Mouse (Mus musculus) heart, postnatal 0 days (tissue): ENCODE measurements around the gene Hmcn1. TPM values are rescaled to one million over a fixed set of nuclear protein-coding genes. Genes with fewer than 3 reads are reported as not detected.

ENCODE experiments used
- ATAC-seq: fragments of 200-750 bp; cut with Nextera tagmentation; 2 replicates; pipeline ENCODE4 v1.8.0; 2017; ENCODE audit warnings: low read depth, moderate number of reproducible peaks, moderate library complexity; ENCODE audit not compliant: insufficient read depth
- DNase-seq: peaks from one replicate; pipeline ENCODE4 v3.0.0-alpha.2; 2016; ENCODE audit warnings: low spot score
- H3K27ac ChIP-seq: fragments of 300-500 bp; sonication (generic); 2 replicates; pipeline ENCODE4 v1.5.1; 2014; ENCODE audit warnings: low read depth, mild to moderate bottlenecking
- H3K27me3 ChIP-seq: fragments of 300-500 bp; sonication (generic); 2 replicates; pipeline ENCODE4 v1.6.1; 2014; ENCODE audit warnings: low read length, mixed read lengths; ENCODE audit not compliant: control insufficient read depth, insufficient read depth
- H3K36me3 ChIP-seq: fragments of 300-500 bp; sonication (generic); replicated peaks from 2 replicates; pipeline ENCODE4 v1.6.1; 2014; ENCODE audit warnings: low read length, mixed read lengths; ENCODE audit not compliant: control insufficient read depth, insufficient read depth
- H3K4me1 ChIP-seq: fragments of 300-500 bp; sonication (generic); 2 replicates; pipeline ENCODE4 v1.6.1; 2014; ENCODE audit warnings: antibody characterized with exemption; ENCODE audit not compliant: control insufficient read depth, insufficient read depth
- H3K4me2 ChIP-seq: fragments of 300-500 bp; sonication (generic); 2 replicates; pipeline ENCODE4 v1.6.1; 2014; ENCODE audit warnings: low read depth, mild to moderate bottlenecking, low read length, moderate library complexity
- H3K4me3 ChIP-seq: fragments of 300-500 bp; sonication (generic); 2 replicates; pipeline ENCODE4 v1.5.1; 2014; ENCODE audit warnings: low read depth, low read length
- H3K9ac ChIP-seq: fragments of 300-500 bp; sonication (generic); replicated peaks from 2 replicates; pipeline ENCODE4 v1.6.1; 2014; ENCODE audit warnings: low read depth, low read length, mixed read lengths
- H3K9me3 ChIP-seq: fragments of 300-500 bp; sonication (generic); replicated peaks from 2 replicates; pipeline ENCODE4 v1.6.1; 2016; ENCODE audit warnings: low read length; ENCODE audit not compliant: control insufficient read depth
- CTCF ChIP-seq: IDR thresholded peaks from 2 replicates; pipeline ENCODE4 v1.5.1; 2016; ENCODE audit warnings: antibody characterized with exemption, control low read depth, low read depth
- EP300 ChIP-seq: IDR thresholded peaks from 2 replicates; pipeline ENCODE4 v1.6.1; 2016; ENCODE audit warnings: antibody characterized with exemption, low read depth
- WGBS: fragments of 180-500 bp; shearing (Covaris S2); extraction: QIAGEN DNeasy Blood & Tissue Kit; methylation state at CpG from one replicate; pipeline ENCODE4 v1.1.7; 2014; 5-methylcytosine and 5-hydroxymethylcytosine counted together
- polyA plus RNA-seq: library from polyadenylated mRNA; unstranded; fragments of >200 nt; fragmentation: Nextera tagmentation; extraction: Ambion mirVana; gene quantifications from 2 replicates; pipeline ENCODE4 v1.2.1, GENCODE M21; 2015
- total RNA-seq: library from RNA; depleted of rRNA; stranded (reverse); fragments of >200 nt; gene quantifications from 2 replicates; pipeline ENCODE4 v1.2.3, GENCODE M21; 2014; ENCODE audit warnings: low replicate concordance

Gene Hmcn1
- total and polyA plus RNA-seq, 2 experiments from 2014 or later: 18.9 to 59.2 TPM

GRCm38 (mm10) chr1:151025049-151025773, 32.0 kb upstream of the Hmcn1 start:
- WGBS: 58% methylated on average over 19 of the region's 19 CpGs
- H3K27ac ChIP-seq: peak overlapping the region; percentile 47

GRCm38 (mm10) chr1:151019273-151019890, 26.1 kb upstream of the Hmcn1 start:
- Histone ChIP-seq H3K36me3 (no peaks in the 10 kb centered on the region), H3K4me1 (no peaks in the 10 kb centered on the region), H3K27ac (no peak overlapping the region), H3K4me3 (no peak overlapping the region), H3K9ac (no peak overlapping the region), H3K4me2 (no peak overlapping the region), H3K27me3 (no peaks in the 10 kb centered on the region), H3K9me3 (no peaks in the 10 kb centered on the region)
- TF ChIP-seq EP300 (no peak), CTCF (no peak)
- ATAC-seq (no peak), DNase-seq (peak; percentile 4)
- WGBS: 64% methylated on average over 2 of the region's 2 CpGs

More at GRCm38 (mm10) chr1:151025049-151025773, 32.0 kb upstream of the Hmcn1 start:
- ATAC-seq (peak; percentile 33; the same call in 1 of the 2 replicates), DNase-seq (peak; percentile 23)
- Histone ChIP-seq H3K4me2 (peak overlapping the region; percentile 18; the same call in 1 of the 2 replicates), H3K9ac (no peak overlapping the region), H3K4me3 (no peak overlapping the region), H3K4me1 (no peaks in the 10 kb centered on the region), H3K27me3 (no peaks in the 10 kb centered on the region), H3K9me3 (no peaks in the 10 kb centered on the region), H3K36me3 (no peaks in the 10 kb centered on the region)
- TF ChIP-seq CTCF (no peak), EP300 (no peak)

GRCm38 (mm10) chr1:151011056-151011455, 17.8 kb upstream of the Hmcn1 start:
- peak; percentile 71 for TF ChIP-seq CTCF
- no peak for TF ChIP-seq EP300
- Histone ChIP-seq H3K27ac (no peak overlapping the region), H3K36me3 (no peaks in the 10 kb centered on the region), H3K4me1 (peaks cover 8% of the 10 kb centered on the region), H3K4me3 (no peak overlapping the region), H3K4me2 (no peak overlapping the region; the same call in 1 of the 2 replicates), H3K27me3 (no peaks in the 10 kb centered on the region), H3K9ac (no peak overlapping the region), H3K9me3 (no peaks in the 10 kb centered on the region)
- WGBS: 28% methylated on average over 7 of the region's 7 CpGs
- peak; percentile 18; the same call in 1 of the 2 replicates for ATAC-seq
- DNase-seq: peak; percentile 77

GRCm38 (mm10) chr1:151009115-151009797, 16.0 kb upstream of the Hmcn1 start:
- Histone ChIP-seq H3K36me3 (no peaks in the 10 kb centered on the region), H3K4me3 (no peak overlapping the region), H3K9me3 (no peaks in the 10 kb centered on the region), H3K27ac (no peak overlapping the region), H3K4me2 (no peak overlapping the region; the same call in 1 of the 2 replicates), H3K9ac (no peak overlapping the region), H3K27me3 (no peaks in the 10 kb centered on the region), H3K4me1 (peaks cover 8% of the 10 kb centered on the region)
- ATAC-seq (0 out of 2 replicates have a peak, but pooled peaks have one; percentile 39), DNase-seq (peak; percentile 78)
- 30% methylated on average over 6 of the region's 6 CpGs for WGBS
- TF ChIP-seq EP300: no peak
- TF ChIP-seq CTCF: peak; percentile 84

GRCm38 (mm10) chr1:151007747-151008146, 14.5 kb upstream of the Hmcn1 start:
- WGBS: 17% methylated on average over 4 of the region's 4 CpGs
- H3K4me2 ChIP-seq: peak overlapping the region; percentile 10; the same call in 1 of the 2 replicates
- H3K27me3 ChIP-seq: no peaks in the 10 kb centered on the region
- H3K4me1 ChIP-seq: peaks cover 8% of the 10 kb centered on the region
- H3K36me3 ChIP-seq: no peaks in the 10 kb centered on the region
- H3K27ac ChIP-seq: peak overlapping the region; percentile 72
- no peaks in the 10 kb centered on the region for H3K9me3 ChIP-seq
- TF ChIP-seq CTCF (no peak), EP300 (no peak)
- no peak overlapping the region for H3K9ac ChIP-seq
- H3K4me3 ChIP-seq: no peak overlapping the region
- peak; percentile 45; the same call in 1 of the 2 replicates for ATAC-seq
- DNase-seq: peak; percentile 45
